Mouse (Mus musculus) central nervous system, embryonic 14 days (tissue): ENCODE data around the gene Nup210l. TPM values are rescaled to one million over a fixed set of nuclear protein-coding genes. Genes with fewer than 3 reads are reported as not detected.

ENCODE experiments used
- polyA plus RNA-seq: library from polyadenylated mRNA; depleted of rRNA; stranded (reverse); fragments of >200 nt; gene quantifications from 2 replicates; pipeline ENCODE4 v1.2.3, GENCODE M21; 2012; rRNA removed

The Nup210l gene
- 2.0 and 2.5 TPM in 2 replicates for polyA plus RNA-seq

GRCm38 (mm10) chr3:90103938-90104337, at the start of gene Nup210l:
TSS of gene Nup210l (plus strand) at chr3:90104132.

GRCm38 (mm10) chr3:90072294-90072693, 31.6 kb upstream of the Nup210l start, which contains the start of gene Tpm3:
TSS of gene Tpm3 (plus strand) at chr3:90072649.

GRCm38 (mm10) chr3:90213377-90213866, 109.5 kb downstream of the Nup210l start, which contains the start of the genes Rps27 and Rab13:
TSS of gene Rps27 (minus strand) at chr3:90213651.
TSS of gene Rab13 (plus strand) at chr3:90213695.

GRCm38 (mm10) chr3:90231507-90232333, 127.8 kb downstream of the Nup210l start, which contains the start of gene Jtb:
TSS of gene Jtb (plus strand) at chr3:90231597.

GRCm38 (mm10) chr3:90242984-90243775, 139.2 kb downstream of the Nup210l start, which contains the start of gene Creb3l4:
TSS of gene Creb3l4 (minus strand) at chr3:90243512.

GRCm38 (mm10) chr3:90247960-90248745, 144.2 kb downstream of the Nup210l start, which contains the start of gene Slc39a1:
TSS of gene Slc39a1 (plus strand) at chr3:90248172.

GRCm38 (mm10) chr3:90253653-90254418, 149.9 kb downstream of the Nup210l start, which contains the start of gene Crtc2:
TSS of gene Crtc2 (plus strand) at chr3:90254163.

Other genes with a start within 250 kb of the Nup210l start
- gene Il6ra, start 190.9 kb upstream of the Nup210l start, polyA plus RNA-seq: 0.58 and 0.64 TPM in 2 replicates
- gene Atp8b2, start 140.6 kb upstream of the Nup210l start, polyA plus RNA-seq: 58.6 and 75.2 TPM in 2 replicates
- 131 and 137 TPM in 2 replicates for gene Hax1, start 105.4 kb upstream of the Nup210l start, polyA plus RNA-seq
- gene 4933434E20Rik, start 52.5 kb upstream of the Nup210l start, polyA plus RNA-seq: 91.8 and 99.7 TPM in 2 replicates
- 152 and 168 TPM in 2 replicates for gene Ubap2l, start 51.5 kb upstream of the Nup210l start, polyA plus RNA-seq
- gene Tpm3, start 31.5 kb upstream of the Nup210l start, polyA plus RNA-seq: 224 and 236 TPM in 2 replicates
- 2,671 and 2,744 TPM in 2 replicates for gene Rps27, start 109.5 kb downstream of the Nup210l start, polyA plus RNA-seq
- gene Rab13, start 109.6 kb downstream of the Nup210l start, polyA plus RNA-seq: 20.0 and 25.5 TPM in 2 replicates
- gene Jtb, start 127.5 kb downstream of the Nup210l start, polyA plus RNA-seq: 64.0 and 67.6 TPM in 2 replicates
- 2.2 and 2.9 TPM in 2 replicates for gene Creb3l4, start 139.4 kb downstream of the Nup210l start, polyA plus RNA-seq
- 27.4 and 33.3 TPM in 2 replicates for gene Slc39a1, start 144.0 kb downstream of the Nup210l start, polyA plus RNA-seq
- 62.1 and 70.6 TPM in 2 replicates for gene Crtc2, start 150.0 kb downstream of the Nup210l start, polyA plus RNA-seq
- 22.6 and 23.6 TPM in 2 replicates for gene Dennd4b, start 161.1 kb downstream of the Nup210l start, polyA plus RNA-seq
- gene Gatad2b, start 189.0 kb downstream of the Nup210l start, polyA plus RNA-seq: 31.6 and 35.4 TPM in 2 replicates